Mouse (Mus musculus) thymus, postnatal 25 days (tissue): ENCODE data around the gene Flvcr1.

Experiments
- DNase-seq: peaks from one replicate; pipeline ENCODE4 v3.0.0; 2022

Flvcr1 gene

GRCm38 (mm10) chr1:191026021-191026713 is at the start of gene Flvcr1:
TSS of gene Flvcr1 (minus strand) at chr1:191026158.
- peak; percentile 98 for DNase-seq

DNA sequence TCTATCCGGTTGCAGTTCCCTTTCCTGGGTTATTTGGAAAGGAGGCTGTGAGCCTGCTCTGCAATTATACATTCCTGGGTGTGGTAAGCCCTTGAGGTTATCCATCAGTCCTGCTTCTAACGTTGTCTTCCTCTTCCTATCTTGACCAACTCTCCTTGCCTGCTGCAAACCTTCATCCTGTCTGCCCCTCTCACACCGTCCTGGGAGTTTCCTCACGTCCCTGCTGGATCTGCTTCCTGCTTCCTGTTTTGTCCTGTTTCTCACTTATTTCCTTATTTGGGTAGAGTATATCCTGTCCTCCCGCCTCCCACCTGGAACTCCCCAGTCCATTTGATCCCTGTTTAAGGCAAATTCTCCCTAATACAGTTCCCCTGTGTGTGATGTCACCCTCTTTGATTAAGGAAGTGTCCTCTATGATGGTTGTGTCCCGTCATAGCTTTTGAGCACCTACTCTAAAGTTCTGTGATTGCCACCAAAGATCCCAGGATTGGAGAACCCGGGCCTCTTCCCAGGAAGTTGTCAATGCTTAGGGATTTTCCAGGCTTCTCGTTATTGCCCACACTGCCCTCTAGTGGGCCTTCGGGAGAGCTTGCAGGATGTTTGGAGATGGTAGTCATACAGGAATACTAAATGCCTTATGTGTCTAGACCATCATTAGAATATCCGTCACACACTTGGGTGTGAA is 49.4 kb upstream of the Flvcr1 start:
- no peak for DNase-seq

GRCm38 (mm10) chr1:191073486-191073885 is 47.5 kb upstream of the Flvcr1 start:
- no peak for DNase-seq

DNA sequence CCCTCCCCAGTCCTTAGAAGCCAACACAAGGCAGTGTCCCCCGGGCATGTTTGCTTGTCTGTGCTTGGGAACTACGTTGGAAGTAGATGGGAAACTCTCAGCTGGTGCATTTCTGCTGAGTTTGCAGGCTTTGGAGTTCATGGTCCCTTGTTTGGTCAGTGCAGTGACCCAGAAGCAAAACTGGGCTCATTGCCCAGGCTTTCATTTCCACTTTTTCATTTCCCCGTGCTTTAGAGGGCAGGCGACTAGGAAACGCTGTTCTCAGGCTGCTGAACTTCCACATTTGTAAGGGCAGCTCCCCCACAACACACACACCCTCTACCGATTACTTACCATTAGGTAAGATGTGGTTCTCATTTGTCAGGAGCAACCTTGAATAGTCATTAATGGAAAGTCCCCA is 47.0 kb upstream of the Flvcr1 start:
- DNase-seq: no peak

DNA sequence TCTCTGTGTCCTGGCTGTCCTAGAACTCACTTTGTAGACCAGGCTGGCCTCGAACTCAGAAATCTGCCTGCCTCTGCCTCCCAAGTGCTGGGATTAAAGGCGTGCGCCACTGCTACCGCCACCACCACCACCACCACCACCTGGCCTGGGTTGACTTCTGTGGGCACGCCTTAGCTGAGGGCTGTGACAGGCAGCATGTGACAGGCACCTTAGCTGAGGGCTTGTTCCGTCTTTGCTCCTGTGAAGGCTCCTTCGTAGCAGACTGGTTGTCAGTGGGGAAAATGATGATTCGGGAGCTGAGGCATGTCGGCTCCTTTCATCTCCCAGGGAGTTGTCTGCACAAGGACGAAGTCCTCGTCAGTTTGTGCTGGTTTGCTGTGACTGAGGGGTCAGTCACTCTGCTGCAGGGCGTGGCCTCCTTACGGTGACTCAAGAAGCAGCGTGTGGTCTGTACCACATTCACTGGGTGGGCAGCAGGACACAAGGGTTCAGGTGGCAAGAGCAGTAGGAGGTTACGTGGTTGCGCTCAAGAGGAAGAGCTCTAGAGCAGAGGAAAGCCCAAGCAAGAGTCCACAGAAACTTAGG is 46.5 kb upstream of the Flvcr1 start:
- DNase-seq: no peak

DNA sequence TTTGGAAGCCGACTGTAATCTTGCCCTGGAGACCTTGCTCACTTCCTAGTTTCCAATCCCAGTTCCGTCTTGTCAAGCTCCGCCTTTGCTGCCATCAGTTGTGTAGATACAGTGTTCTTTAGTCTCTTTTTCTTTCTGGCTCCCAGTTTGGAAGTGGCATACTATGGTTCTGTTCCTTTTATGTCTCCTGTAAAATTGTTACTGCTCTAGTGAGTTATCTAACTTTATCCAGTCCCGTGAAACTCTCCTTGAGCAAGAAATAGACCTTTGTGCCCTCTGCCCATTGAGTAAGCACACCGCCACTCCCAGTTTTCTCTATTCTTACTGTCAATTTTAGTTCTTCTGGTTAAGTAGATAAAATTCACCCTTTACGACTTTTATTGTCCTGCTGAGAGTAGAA is 45.7 kb upstream of the Flvcr1 start:
- no peak for DNase-seq

GRCm38 (mm10) chr1:191070259-191070658 is 44.3 kb upstream of the Flvcr1 start:
- DNase-seq: no peak

DNA sequence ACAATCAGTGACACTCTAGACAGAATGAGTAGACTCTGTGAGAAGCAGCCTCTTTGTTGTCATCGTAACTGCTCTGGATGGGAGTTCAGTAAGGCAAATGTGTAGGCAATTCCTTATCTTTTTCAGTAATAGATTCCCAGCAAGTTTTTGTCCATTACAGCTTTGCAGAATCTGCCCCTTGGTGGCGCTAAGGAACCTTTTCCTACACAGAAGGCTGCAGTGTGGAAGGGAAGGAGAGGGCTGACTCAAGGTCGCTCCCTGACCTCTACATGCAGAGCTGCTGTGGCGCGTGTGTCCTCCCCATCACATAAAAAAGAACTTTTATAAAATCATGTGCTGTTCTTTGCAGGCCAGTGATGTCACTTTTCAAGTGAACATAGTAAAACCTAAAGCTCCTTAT is 42.4 kb upstream of the Flvcr1 start:
- DNase-seq: no peak

DNA sequence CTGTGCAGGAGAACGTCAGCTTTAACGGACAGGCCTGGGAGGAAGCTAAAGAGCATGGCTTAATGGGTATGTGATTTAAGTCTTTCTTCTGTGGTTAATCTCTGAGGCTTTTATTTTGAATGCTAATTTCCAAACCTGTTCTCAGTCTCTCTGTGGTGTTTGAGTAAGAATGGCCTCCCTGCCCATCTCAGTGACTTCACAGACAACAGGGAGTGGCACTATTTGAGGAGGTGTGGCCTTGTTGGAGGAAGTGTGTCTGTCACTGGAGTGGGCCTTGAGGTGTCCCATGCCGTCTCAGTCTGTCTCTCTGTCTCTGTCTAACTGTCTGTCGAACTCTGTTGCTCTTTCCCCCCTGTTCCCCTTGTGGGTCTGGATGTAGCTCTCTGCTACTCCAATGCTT is 39.2 kb upstream of the Flvcr1 start:
- no peak for DNase-seq

DNA sequence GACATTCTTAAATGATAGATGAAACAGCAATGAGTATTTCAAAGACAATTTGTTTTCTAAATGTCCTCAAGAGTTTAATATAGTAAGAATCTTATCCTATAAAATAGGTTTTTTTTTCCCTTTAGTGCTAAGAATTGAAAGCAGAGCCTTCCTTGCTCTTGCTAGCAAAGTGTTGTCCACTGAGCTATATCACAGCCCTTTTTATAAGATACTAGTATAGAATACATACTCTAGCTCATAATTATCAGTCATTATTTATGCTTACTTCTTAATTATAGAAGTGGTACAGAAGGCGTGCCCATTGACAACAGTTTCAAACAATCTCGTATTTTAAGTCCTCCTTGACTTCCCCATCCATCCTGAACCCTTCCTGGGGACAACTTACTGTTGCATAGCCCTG is 38.6 kb upstream of the Flvcr1 start:
- DNase-seq: no peak

GRCm38 (mm10) chr1:191063700-191064099 is 37.7 kb upstream of the Flvcr1 start:
- DNase-seq: no peak

DNA sequence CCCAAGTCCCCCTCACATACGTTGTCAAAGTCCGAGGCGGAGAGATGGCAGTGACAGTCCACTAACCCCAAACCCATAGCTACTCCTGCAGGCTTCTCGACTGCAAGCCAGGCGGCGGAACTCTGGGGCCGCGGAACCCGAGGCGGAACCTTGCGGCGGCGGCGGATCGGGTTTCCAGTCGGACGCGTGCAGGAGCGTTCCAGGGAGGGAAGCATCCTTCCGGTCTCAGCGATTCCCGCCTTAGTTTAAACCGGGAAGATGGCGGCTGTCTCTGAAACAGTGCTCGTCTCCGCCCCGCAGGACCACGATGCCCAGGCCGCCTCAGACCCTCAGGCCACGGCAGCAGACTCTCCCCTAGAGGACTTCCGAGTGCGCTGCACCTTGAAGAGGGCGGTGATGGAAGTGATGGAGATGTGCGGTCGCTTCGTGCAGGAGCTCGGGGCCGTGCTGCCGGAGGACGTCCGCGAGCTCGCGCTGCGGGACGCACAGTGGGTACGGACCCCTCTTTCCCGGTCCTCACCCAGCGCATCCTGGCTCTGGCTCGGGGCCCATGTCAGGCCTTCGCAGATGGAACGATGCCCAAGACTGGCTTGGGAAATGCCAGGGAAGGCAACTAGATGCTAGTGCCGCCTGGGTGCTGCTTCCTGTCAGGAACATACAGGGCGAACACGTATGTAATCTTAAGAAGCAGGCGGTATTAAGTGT is 37.0 kb upstream of the Flvcr1 start, which contains the start of the genes Tatdn3 and Nsl1:
TSS of gene Tatdn3 (minus strand) at position 152 of the 705 bp plus-strand sequence.
TSS of gene Nsl1 (plus strand) at position 232 of the 705 bp plus-strand sequence.
- peak; percentile 94 for DNase-seq

DNA sequence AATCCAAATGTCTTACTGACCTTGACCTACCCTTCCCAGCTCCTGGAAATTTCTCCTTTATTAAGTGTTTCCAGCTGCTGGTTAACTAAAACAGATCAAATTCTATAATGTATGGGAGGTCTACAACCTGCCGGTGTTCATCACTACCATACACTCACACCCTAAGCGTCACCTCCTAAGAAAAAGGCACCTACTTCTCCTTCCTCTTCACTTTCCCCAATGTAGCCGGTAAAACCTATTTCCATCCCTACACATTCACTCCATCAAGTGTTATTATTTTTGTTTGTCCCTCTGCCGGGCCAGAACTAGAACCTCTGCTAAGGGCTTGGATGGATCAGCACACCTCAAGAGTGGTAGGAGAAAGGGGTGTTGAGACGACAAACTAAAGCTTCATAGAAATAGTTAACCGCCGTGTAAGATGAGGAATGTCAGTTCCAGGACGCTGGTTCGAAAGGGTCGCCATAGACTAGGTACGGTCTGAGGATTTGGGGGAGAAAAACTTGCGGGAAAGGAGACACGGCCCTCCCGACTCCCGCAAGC is 36.4 kb upstream of the Flvcr1 start:
- no peak for DNase-seq

DNA sequence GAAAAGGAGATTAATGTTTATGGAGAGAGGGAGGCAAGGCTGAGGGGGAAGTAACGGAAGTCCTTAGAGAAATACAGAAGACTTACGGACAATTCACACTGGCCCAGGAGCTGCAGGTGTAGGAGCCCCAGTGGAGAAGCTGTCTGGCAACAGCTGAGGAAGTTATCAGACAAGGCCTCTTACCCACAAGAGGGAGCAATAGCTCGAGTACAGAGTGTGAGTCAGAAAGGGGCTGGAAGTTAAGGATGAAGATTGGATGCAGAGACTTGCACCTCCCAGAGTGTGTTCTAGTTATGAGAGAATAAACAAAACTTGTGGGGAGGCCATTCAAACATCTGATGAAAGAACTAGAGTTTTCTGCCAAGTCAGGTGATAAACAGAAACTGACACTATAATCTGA is 31.5 kb upstream of the Flvcr1 start:
- no peak for DNase-seq

- no peak for DNase-seq
Measured at GRCm38 (mm10) chr1:191055533-191055873, 29.5 kb upstream of the Flvcr1 start.

DNA sequence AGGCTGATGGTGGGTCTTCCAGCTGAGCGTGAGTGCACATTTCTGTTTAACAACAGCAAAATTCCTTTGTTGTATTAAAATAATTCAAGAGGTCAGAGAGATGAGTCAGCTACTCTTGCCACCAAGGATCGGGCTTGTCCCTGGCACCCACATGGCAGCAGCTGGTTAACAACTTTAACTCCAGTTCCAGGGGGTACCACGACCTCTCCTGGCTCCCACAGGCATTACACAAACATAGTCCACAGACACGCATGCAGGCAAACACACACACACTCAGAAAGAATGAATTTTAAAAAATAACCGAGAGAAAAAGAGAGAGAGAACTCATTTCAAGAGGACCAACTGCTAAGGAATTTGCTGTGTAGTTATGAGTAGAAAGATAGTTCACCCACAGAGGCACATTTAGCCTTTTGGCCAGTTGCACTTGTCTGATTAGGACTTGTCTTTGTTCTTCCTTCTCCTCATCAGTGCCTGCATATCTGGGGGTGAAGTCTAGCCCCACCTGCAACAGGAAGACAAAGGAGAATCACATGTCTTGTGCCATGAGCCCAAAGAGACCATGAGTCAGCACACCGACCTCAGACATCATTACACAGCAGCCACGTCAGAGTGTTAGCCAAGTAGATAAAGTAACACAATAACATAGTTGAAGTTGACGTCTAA is 29.0 kb upstream of the Flvcr1 start:
- no peak for DNase-seq

- DNase-seq: no peak
Measured at GRCm38 (mm10) chr1:191053555-191053954, 27.6 kb upstream of the Flvcr1 start.

DNA sequence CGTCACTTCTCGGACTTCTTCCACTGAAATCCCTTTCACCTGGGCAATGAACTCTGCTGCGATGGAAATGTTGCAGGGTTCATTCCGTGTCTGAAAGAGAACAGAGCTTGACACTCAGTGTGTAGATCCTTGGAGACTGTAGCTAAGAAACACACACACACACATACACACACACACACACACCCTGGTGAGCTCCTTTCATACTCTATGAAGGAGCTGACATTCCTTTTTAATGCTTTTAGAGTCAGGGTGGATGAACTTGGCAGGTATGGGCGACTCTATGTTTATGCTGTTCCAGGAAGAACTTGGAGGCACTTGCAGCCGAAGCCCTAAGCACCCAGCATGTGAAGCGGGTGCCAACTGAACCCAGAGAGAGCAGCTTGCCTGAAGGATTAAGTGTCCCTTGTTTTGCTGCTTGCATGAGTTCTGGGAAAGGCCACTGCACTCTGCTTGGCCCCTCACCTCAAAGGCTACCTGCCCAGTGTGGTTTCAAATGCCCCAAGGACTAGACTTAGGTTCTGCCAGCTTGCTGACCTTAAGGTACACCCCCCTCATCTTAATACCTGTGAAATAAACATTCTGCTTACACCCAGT is 20.4 kb upstream of the Flvcr1 start:
- no peak for DNase-seq

DNA sequence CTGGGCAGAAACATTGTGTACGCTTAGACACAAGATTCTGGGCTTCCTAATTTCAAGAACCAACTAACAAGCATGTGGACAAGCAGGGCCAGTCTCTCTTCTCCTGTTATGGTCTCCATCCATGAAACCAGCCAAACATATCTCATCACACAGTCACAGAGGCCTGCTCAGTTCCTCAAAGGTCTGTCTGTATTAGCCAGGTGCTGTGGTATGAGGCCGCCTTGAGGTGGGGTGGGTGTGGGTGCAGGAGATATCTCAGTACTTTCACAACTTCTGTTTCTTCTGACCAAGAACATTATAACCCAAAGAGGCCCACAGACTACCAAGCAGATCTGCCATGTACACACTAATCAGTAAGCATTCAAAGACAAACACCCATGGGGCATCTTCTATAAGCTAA is 19.3 kb upstream of the Flvcr1 start:
- DNase-seq: no peak

GRCm38 (mm10) chr1:191042688-191043087 is 16.7 kb upstream of the Flvcr1 start:
- DNase-seq: no peak

- DNase-seq: no peak
Measured at GRCm38 (mm10) chr1:191042106-191042505, 16.1 kb upstream of the Flvcr1 start.

DNA sequence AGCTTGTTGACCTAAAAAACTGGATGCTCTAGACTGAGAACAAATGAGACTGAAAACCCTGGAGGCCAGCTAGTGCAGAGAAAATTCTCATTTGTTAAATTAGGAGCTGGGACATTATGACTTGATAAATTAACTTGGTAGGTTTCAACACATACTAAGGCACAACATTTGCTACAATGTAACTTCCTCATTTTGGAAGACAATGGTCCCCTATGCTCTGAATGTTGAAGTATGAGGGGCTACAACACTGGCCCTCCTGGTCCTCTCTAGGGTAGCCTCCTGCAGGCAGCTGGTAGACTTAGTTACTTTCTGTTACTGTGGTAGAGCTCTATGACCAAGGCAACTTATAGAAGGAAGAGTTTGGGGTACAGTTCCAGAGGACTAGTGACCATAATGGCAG is 15.4 kb upstream of the Flvcr1 start:
- no peak for DNase-seq
